Mouse (Mus musculus): ENCODE data around the gene Tmem198b.
"Not testable (repeated sequence)": the region's sequence is repeated elsewhere in the genome, so short reads cannot be mapped to it uniquely, and the experiment has no call there.

Gene Tmem198b

DNA sequence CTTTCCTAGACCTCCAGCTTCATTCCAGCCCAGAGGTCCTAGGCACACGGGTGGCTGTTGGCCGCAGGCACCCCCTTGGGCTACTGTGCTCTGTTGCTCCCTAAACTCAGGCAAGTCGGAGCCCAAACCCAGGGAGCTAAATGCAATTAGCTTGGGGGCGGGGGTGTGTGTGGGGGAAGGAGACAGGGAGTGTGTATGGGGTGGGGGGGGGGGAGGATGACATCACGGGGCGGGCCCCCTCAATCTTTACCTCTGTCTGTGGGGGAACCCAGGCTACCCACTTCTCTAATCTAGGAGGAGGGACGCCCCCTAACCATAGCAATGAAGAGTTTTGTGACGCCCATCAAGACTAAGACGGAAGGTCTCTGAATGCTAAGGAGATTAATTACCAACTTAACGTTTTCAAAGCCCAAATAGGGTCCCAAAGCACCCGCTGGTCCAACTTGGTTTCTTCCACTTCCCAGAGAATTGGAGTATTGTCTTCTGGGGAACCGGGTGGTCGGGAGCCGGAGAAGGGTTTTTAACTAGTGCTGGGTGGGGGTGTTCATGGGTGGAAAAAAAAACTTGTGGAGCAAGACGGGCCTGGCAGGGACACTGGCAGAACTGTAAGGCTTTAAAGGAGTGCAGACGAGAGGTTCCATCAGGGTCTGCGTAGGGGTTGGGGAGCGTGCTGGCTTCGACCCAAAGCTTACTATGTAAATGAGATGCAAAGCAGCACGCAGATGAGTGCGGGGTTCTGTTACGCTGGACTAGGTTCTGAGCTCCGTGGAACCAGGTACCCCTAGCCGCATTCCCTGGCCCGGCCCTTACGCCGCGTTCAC lies at the start of gene Tmem198b:
TSS of gene Tmem198b (minus strand) at position 100 of the 821 bp plus-strand sequence.
- peak; percentile 72 for DNase-seq (ENCODE audit: low read depth, low spot score)

DNA sequence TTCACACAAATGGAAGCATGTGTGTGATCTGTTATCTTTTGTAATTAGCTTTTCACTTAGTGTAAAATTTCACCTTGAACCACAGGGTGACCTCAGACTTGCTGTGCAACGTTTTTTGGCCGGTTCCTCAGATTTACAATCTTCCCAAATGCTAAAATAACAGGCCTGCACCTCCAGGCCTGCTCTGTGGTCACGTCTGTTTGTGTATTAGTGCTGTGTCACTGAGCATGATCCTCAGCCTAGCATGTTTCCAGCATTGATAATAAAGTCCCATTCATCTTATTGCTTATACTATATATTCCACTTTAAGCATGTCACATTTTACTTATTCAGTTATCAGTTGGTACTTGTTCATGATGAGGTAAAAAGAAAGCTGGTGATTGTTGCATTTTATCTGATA lies 46.2 kb upstream of the Tmem198b start:
- no peak for DNase-seq (ENCODE audit: low read depth, low spot score)

DNA sequence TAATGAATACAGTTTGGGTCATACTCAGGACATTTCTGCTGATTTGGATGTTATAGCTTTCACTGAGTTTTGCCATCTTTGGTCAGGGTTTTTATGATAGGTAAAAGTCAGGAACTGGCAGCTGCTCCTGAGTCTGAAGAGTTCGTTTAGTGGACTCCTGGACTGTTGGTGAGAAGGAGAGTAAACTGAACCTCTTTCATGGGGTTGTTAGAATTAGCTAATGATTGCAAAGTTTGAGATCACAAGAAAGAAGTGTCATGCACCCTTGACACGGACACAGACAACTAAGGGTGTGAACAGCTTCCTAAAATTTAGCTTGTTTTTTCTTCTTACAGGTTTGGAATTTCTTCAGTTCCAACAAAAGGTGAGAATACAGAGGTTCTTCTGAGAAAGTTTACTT lies 44.3 kb upstream of the Tmem198b start:
- DNase-seq (ENCODE audit: low read depth, low spot score), result no peak

DNA sequence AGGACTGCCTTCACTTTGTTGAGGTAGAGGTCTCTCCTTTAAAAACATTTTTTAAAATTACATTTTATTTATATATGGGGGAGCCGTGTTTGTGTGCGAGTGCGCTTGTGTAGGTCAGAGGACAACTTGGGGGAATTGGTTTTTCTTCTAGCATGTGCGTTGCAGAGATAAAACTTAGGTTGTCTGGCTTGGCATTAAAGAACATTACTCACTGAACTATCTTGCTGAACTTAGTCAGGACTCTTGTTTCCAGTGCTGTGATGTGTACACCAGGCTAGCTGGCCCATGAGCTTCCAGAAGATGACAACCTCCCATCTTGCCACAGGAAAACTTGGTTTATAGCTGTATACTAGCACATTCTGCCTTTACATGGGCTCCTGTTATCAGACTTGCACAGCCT lies 42.5 kb upstream of the Tmem198b start:
- DNase-seq (ENCODE audit: low read depth, low spot score), result no peak

DNA sequence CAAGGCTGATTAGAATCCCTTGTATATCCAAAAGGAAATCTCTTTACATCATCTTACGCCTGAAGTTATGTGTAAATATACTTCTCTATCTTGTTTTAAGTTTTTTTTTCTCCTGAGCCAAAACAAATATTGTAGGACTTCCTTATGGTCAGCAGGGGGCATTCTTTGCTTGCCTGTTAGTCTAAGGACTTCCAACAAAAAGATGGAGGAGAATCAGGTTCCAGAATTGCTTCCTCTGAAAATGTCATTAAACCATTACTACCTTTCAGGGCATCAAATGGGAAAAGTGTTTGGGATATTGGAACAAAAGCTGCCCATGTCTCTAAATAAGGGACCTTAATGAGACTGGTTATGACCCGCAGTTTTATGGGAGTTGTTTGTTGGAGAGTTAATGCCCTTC lies 41.3 kb upstream of the Tmem198b start:
- peak; percentile 64 for DNase-seq (ENCODE audit: low read depth, low spot score)

DNA sequence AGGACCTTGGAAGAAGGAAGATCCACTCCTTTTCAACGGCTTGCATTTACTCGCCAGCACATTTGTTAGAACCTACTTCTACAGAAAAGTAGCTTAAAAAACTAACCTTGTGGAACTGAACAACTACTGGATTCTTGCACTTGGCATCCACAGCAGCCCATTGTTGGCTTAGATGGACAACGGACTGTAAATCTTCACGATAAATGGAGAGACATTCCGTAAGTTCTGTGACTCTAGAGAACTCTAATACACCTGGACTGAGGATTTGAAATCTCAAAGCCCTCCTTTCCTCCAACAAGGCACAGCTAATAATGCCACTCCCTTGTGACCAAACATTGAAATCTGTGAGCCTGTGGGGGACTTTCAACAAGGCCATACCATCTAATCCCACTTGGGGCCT lies 39.1 kb upstream of the Tmem198b start:
- no peak for DNase-seq (ENCODE audit: low read depth, low spot score)

DNA sequence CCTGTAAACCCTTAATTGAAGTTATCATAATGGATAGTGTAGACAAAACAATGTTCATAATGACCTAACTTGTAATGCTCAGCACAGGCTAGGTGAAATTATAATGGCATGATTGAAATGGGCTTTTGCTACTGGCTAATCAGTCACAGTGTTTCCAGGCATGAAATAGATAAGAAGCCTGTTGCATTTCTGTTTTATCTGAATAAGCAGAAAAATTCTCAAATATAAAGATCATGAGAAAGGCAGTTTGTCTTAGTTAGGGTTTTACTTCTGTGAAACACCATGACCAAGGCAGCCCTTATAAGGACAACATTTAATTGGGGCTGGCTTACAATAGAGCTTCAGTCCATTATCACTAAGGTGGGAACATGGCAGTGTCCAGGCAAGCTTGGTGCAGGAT lies 36.4 kb upstream of the Tmem198b start:
- DNase-seq (ENCODE audit: low read depth, low spot score), result no peak

DNA sequence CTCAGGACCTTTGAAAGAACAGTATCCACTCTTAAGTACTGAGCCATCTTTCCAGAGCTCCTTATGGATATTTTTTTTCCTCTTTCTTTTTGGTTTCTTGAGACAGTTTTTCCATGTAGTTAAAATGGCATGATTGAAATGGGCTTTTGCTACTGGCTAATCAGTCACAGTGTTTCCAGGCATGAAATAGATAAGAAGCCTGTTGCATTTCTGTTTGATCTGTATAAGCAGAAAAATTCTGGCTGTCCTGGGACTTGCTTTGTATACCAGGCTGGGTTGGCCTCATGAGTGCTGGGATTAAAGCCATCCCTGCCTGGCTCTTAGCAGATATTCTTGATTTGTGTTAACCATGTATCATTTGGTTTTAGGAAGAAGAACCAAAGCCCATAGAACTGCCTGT lies 35.3 kb upstream of the Tmem198b start:
- no peak for DNase-seq (ENCODE audit: low read depth, low spot score)

DNA sequence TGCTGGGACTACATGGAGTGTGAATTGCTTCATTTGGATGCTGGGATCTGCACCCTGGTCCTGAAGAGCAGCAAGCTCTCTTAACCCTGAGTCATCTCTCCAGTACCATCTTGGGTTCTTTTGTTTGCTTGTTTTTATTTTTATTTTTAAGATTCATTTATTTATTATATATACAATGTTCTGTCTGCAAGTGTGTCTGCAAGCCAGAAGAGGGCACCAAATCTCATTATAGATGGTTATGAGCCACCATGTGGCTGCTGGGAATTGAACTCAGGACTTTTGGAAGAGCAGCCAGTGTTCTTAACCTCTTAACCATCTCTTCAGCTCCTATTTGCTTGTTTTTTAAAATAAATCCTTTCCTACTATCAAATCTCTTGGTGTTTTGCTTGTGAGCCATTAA lies 33.2 kb upstream of the Tmem198b start:
- DNase-seq (ENCODE audit: low read depth, low spot score), result no peak

DNA sequence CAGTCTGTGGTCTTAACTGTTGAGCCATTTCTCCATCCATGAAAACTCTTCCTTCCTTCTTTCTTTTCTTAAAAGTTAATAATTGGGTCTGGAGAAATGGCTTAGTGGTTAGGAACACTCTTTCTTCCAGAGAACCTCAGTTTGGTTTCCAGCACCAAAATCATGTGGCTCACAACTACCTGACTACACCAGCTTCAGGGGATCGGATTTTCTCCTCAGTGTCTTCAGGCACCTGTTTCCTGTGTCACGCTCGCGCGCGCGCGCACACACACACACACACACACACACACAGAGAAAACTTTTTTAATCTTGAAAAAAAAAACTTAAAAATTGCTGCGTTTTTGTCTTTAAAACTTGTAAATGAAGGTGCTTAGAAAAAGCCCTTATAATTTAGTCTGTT lies 19.7 kb upstream of the Tmem198b start:
- no peak for DNase-seq (ENCODE audit: low read depth, low spot score)

DNA sequence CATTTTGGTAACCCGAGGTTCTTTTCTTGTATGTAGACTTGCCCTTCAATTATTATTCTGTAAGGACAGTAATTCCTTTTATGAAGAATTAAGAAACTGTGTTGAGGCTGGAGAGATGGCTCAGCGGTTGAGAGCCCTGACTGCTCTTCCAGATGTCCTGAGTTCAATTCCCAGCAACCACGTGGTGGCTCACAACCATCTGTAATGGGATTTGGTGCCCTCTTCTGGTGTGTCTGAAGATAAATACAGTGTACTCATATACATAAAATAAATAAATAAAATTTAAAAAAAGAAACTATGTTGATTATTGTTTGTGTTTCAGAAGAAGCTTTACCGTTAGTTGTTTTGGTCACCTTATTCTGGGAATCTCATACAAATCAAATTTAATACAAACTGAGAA lies 18.9 kb upstream of the Tmem198b start:
- not testable (repeated sequence) for DNase-seq (ENCODE audit: low read depth, low spot score)

DNA sequence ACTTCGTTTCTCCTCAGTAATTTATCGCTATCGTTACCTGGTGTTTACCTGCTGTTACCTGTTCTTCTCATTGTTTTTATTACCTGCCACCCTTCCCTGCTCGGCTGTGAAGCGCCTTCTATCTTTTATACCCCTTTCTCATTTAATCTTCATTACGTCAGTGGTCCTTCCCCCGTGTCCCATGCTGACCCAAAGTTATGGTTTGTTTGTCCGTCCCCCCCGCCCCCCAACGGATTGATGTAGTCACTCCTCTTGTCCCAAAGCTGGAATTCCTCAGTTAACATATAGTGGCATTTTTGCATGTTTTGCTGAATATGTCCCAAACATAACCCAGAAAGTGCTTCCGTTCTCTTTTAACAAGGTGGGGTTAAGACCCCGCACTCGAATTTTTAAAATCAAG lies 18.0 kb upstream of the Tmem198b start:
- peak; percentile 47 for DNase-seq (ENCODE audit: low read depth, low spot score)

DNA sequence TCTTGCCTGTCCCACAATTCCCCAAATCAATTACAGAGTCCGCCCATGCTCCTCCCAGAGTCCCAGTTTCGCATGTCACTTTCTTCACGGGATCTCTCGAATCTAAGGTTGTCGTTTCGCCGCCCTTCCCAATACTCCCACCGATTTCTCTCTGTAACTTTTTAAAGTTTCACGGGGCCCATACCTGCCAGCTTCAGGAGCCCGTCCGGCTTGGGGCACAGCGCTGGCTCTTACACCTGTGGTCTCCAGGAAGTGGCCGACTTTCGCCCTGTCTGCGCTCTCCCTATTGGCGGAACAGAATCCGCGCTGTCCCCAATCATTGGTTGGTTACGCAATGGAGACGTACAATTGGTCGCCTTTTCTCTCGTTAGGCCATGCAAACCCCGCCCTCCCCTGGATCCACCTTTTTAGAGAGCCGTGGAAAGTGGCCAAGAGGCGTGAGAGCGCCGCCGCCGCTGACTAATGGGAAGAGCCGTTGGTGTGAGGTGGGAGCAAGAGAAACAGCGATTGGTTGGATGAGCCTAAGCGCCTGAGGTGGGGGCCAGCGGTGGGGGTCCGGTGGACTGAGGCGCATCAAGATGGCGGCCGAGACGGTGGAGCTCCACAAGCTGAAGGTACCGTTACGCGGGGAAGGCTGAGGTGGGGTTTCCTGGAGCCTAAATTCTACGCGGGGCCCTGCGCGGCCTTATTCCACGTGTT lies 17.3 kb upstream of the Tmem198b start, which contains the start of gene Ormdl2:
TSS of gene Ormdl2 (minus strand) at position 288 of the 699 bp plus-strand sequence.
- peak; percentile 100 for DNase-seq (ENCODE audit: low read depth, low spot score)

DNA sequence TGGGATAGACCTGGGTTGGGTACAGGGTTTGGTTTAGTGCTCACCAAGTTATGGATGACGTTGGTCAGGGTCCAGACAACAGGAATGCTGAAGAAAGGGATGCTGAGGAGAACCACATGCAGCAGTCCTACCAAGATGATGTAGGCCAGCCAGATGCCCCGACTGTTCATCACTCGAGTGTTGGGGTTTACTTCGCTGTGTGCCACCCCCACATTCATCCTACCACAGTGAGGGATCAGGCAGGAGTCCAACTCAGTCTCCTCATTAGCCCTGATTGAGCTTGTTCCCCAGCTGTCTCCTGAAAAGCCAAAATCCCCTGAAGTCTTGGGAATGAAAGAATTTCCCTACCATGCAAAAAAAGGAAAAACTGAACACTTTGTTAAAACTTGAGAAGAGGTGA lies 16.0 kb upstream of the Tmem198b start:
- DNase-seq (ENCODE audit: low read depth, low spot score), result no peak

DNA sequence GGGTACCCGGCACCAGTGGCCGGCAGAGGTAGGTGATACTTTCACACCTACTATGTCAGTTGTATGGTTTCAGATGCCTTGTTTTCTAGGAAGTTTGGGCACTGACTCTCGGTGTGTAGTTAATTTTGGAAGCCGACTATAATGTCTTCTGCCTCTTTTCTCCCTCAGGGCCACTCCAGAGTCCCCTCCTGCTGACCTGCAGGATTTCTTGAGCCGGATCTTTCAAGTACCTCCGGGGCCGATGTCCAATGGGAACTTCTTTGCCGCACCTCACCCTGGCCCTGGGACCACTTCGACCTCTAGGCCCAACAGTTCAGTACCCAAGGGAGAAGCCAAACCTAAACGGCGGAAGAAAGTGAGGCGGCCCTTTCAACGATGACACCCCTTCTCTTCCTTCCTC lies 12.9 kb upstream of the Tmem198b start, which contains the start of gene Sarnp:
TSS of gene Sarnp (plus strand) at position 301 of the 400 bp plus-strand sequence.
- no peak for DNase-seq (ENCODE audit: low read depth, low spot score)

DNA sequence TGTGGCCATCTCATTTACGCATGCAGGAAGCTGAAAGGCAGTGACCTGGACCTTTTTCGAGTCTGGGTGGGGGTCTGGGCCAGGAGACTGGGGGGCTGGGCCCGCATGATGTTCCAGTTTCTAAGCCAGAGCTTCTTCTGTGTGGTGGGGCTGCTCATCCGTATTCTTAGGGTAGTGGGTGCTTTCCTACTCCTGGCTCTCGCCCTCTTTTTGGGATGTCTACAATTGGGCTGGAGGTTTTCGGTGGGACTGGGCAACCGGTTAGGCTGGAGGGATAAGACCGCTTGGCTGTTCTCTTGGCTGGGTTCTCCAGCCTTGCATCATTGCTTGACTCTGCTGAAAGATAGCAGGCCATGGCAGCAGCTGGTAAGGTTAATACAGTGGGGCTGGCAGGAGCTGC lies 2.8 kb upstream of the Tmem198b start:
- no peak for DNase-seq (ENCODE audit: low read depth, low spot score)

DNA sequence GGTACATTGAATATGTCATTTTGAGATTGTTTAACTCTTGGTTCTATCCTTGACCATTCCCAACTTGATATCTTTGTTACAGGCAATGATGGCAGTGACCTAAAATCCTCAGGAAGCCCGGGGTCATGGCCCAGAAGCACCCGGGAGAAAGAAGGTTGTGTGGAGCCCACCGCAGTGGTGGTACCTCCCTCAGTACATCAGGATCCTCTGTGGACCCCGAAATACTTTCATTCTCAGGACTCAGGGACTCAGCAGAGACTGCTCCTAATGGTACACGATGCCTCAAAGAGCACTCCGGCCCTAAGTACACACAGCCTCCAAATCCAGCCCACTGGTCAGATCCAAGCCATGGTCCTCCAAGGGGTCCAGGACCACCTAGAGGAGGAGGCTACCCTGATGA lies 1.9 kb upstream of the Tmem198b start:
- no peak for DNase-seq (ENCODE audit: low read depth, low spot score)

DNA sequence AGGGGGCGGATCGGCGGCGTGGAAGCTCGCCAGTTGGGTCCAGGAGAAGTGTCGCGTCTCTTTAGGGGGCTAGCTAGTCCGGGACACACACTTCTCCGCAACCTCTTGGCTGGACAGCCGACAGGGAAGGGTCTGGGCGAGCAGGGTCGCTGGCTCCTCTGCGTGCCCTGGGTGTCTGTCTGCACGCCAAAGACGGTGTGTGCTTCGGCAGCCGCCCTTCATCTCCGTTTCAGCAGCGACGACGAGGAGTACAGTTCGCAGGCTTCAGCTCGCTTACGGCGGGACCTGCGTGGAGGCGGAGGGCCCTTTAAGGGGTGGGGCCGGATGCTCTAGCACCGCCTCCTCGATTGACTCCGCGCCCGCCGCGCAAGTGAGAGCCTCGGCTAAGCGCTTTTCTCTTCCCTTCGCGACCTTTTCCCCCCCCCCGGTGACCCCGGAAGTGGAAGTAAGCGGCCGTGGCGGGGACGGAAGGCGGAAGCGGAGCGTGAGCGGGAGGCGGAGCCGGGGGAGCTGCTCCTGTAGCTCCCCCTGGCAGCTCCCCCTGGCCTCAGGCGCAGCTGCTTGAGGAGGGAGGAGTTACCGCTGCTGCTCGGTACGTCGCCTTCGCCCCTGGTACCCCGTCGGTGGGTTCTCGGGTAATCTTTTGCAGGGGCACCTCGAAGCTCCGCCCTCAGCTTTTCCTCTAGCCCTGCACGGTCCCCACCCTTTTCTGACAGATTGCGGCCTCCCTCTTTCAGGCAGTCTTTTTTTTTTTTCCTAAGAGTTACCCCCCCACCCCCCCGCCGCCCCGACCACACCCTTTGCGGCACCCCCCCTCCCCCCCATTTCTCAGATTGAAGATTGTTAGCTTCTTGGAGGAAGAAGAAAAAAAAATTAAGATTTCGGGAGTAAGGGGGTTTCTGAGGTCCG lies 1.2 kb upstream of the Tmem198b start:
- DNase-seq (ENCODE audit: low read depth, low spot score), result peak; percentile 96

DNA sequence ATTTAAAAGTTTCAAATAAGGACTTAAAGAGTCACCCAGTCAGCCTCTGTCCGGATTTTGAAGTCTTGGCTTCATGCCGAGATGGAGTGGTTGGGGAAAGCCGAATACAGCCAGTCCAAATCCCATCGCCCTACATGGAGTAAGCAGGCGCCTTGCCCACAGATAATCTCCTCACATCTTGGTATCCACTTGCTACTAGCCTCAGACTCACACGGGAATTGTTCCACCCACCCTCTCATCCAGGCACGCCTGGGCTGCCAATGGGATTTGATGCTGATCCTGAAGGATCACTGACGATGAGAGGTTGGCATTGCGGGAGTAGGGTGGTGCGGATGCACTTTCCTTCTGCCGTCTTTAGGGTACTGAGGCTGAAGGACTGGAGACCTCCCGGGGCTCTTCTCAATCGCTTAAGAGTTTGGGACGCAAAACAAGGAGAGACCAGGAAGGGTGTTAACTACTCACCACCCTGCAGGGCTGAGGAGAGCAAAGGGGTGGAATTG lies 349 bp downstream of the Tmem198b start, which contains the start of gene Dnajc14:
TSS of gene Dnajc14 (plus strand) at position 292 of the 500 bp plus-strand sequence.
- DNase-seq (ENCODE audit: low read depth, low spot score), result peak; percentile 89

DNA sequence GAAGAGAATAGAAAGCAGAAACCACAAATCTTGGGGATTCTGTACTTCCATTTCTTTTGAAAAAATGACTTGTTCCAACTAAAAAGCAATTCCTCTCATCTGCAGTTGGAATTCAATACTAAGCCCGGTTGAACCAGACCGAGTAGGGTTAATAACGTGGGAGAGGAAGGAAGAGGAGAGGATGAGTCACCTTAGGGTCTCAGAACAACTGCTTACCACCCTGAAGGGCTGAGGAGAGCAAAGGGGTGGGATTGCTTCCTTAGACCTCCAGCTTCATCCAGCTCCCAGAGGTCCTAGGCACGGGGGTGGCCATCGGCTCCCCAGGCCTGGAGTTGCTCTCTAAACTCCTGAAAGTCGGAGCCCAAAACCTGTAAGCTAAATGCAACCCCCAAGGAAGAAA lies 809 bp downstream of the Tmem198b start:
- no peak for DNase-seq (ENCODE audit: low read depth, low spot score)

DNA sequence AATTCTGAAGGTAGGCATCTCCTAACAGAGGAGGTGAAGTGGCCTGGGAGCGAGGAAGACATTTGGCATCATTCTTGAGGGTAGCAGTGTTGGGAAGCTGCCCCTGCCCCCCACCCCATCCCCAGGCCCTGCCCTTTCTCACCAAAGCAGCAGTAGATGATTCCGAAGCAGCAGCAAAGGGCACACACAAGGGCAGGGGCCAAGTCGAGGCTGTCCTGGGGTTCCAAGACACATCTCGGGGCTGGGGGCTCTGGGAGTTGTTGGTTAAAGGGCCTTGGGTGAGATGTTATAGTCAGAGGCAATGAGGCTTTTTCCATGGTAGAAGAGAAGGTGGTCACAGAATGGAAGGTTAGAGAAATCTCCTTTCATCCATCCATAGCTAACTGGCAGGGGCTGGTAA lies 1.2 kb downstream of the Tmem198b start:
- DNase-seq (ENCODE audit: low read depth, low spot score), result no peak
